Mouse (Mus musculus): ENCODE data around the gene Tmem248.

DNA sequence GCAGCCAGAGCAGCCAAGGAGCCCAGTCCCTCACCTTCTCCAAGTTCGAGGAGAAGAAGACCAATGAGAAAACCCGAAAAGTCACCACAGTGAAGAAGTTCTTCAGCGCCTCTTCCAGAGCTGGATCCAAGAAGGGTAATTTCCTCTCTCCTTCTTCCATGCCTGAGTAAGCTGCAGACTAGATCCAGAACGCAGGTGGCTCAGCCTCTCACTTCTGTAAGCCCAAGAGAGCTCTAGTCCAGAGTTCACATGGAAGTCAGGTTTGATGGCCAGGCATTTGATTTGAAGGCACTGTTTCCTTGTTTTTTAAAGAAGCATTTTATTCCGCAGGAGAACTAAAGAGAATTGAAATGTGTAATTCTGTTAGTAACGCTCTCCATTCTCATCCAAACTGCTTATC lies 26.0 kb upstream of the Tmem248 start:
- TF ChIP-seq CTCF (IDR thresholded peaks at IDR 0.05; ENCODE audit: insufficient read depth, low read length) (no peak), POLR2A (IDR thresholded peaks at IDR 0.05; ENCODE audit: borderline replicate concordance, extremely low read depth, low read depth, low read length) (no peak)

All from lung, adult 2 months (tissue).